Mouse (Mus musculus) bone marrow macrophage, adult 2 months (primary cell): ENCODE measurements around the gene Dcbld2. TPM values are rescaled to one million over a fixed set of nuclear protein-coding genes. Genes with fewer than 3 reads are reported as not detected.

Experiments used
- H3K27ac ChIP-seq: 2 replicates; pipeline ENCODE4 v1.5.1; 2012; ENCODE audit warnings: low read depth, low read length; ENCODE audit not compliant: insufficient read depth
- H3K4me1 ChIP-seq: 2 replicates; pipeline ENCODE4 v1.6.1; 2012; ENCODE audit warnings: low read length; ENCODE audit not compliant: control insufficient read depth, insufficient read depth
- H3K4me3 ChIP-seq: 2 replicates; pipeline ENCODE4 v1.5.1; 2012; ENCODE audit warnings: mild to moderate bottlenecking, low read length, moderate library complexity; ENCODE audit not compliant: insufficient read depth
- CTCF ChIP-seq: IDR thresholded peaks from 2 replicates; pipeline ENCODE4 v1.5.1; 2012; ENCODE audit warnings: low read depth, mild to moderate bottlenecking, low read length, moderate library complexity
- POLR2A ChIP-seq: IDR thresholded peaks from 2 replicates; pipeline ENCODE4 v1.6.1; 2012; ENCODE audit warnings: mild to moderate bottlenecking, low read depth, low read length, borderline replicate concordance
- polyA plus RNA-seq: library from polyadenylated mRNA; stranded (reverse); fragments of >200 nt; gene quantifications from 2 replicates; pipeline ENCODE4 v1.2.4, GENCODE M21; 2012; ENCODE audit not compliant: missing spikeins, insufficient read depth, insufficient read length

Gene Dcbld2
- polyA plus RNA-seq, 1 experiment, result 3.5 TPM

- TF ChIP-seq POLR2A (no peak), CTCF (no peak)
- Histone ChIP-seq H3K27ac (no peak overlapping the region), H3K4me3 (no peak overlapping the region), H3K4me1 (no peaks in the 10 kb centered on the region)
These were observed 53.7 kb downstream of the Dcbld2 start for GRCm38 (mm10) chr16:58461856-58462518.

DNA sequence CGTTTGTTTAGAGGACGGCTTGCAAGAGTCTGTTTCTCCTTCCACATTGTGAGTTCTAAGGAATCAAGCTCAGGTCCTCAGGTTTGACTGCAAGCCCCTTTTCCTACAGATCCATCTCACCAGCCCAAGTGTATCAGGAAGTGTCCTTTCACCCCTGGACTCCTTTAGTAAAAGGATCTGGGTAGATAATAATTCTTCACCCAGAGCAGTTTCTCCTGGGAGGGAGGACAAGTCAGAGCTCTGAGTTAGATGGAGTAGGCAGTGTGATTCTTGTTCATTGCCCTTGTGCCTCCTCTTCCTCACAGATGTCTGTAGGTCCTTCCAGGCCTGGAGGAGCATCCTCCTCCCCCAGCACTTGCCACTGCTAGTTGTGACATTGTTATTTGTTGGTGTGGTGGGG lies 54.3 kb downstream of the Dcbld2 start:
- TF ChIP-seq POLR2A, result no peak
- no peak for TF ChIP-seq CTCF
- no peak overlapping the region for H3K27ac ChIP-seq
- H3K4me3 ChIP-seq, result no peak overlapping the region
- H3K4me1 ChIP-seq, result no peaks in the 10 kb centered on the region

DNA sequence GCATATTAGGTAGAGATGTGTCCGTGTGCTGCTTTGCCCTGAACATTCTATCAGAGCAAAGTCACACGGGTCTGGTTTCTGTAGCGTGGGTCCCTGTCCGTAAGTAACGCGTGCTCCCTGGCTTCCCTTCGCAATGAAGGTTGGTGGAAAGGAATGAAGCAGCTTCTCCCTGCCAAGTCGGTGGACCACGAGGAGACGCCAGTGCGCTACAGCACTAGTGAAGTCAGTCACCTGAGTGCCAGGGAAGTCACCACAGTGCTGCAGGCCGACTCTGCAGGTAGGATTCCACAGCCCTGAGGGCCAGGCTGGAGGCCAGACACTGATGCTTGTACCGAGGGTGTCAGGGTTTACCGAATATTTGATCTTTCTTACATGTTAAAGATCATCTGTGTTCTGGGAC lies 55.8 kb downstream of the Dcbld2 start:
- Histone ChIP-seq H3K4me1 (no peaks in the 10 kb centered on the region), H3K4me3 (no peak overlapping the region), H3K27ac (no peak overlapping the region)
- TF ChIP-seq POLR2A (no peak), CTCF (no peak)

GRCm38 (mm10) chr16:58465412-58465811 lies 57.2 kb downstream of the Dcbld2 start:
- no peak for TF ChIP-seq POLR2A
- TF ChIP-seq CTCF, result no peak
- H3K27ac ChIP-seq, result no peak overlapping the region
- H3K4me1 ChIP-seq, result peaks cover 2% of the 10 kb centered on the region; the same call in 1 of the 2 replicates
- H3K4me3 ChIP-seq, result no peak overlapping the region

GRCm38 (mm10) chr16:58470061-58470460 lies 61.8 kb downstream of the Dcbld2 start:
- Histone ChIP-seq H3K27ac (no peak overlapping the region), H3K4me1 (peaks cover 12% of the 10 kb centered on the region), H3K4me3 (no peak overlapping the region)
- TF ChIP-seq CTCF, result no peak

DNA sequence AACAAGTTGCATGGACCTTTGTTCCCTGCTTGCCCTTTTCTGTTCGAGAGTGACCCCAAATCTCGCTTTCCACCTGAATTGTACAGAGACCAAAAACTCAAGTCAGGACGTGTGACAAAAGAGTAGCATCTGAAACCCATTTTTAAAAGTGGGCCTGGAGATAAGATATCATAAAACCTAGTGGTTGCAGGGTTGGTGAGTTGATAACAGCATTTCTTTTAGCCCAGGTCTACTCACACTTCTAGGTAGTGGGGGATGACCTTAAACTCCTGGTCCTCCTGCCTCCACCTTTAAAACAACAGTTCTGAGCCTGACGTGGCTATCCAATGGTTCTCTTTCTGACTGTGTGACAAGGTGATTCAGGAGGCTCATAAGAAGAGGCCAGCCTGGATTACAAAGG lies 62.6 kb downstream of the Dcbld2 start:
- TF ChIP-seq POLR2A (no peak), CTCF (no peak)
- H3K4me1 ChIP-seq, result peaks cover 17% of the 10 kb centered on the region
- H3K4me3 ChIP-seq, result no peak overlapping the region

GRCm38 (mm10) chr16:58474875-58475274 lies 66.6 kb downstream of the Dcbld2 start:
- no peak overlapping the region for H3K4me3 ChIP-seq
- H3K27ac ChIP-seq, result peak overlapping the region; percentile 48
- peaks cover 27% of the 10 kb centered on the region for H3K4me1 ChIP-seq
- TF ChIP-seq POLR2A (no peak), CTCF (no peak)

More for the DNA sequence above, 62.6 kb downstream of the Dcbld2 start:
- H3K27ac ChIP-seq, result no peak overlapping the region

DNA sequence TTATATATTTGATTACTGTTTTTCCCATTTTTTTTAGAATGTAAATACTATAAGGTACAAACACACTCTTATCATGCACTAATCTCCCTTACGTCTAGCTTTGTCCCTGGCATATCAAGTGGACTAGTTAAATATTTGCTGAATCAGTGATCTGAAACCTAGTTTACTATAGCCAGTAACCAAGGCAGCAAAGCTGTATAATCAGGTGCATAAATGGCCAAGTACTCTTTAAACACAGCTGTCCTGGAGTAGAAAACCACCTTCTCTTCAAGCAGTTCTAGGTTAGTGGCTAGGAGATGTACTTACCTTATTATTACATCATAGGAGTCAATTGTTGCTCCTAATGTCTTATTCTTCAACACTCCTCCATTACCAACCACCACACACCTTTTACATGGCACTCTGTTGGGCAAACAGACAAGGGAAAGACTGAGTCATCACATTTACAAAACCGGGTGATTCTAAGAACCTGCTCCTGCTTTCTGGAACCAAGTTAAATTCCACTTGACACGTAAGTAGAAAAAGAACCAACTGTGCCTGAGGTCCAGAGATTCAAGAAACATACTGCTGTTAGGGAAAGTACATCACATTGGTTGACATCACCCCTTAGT lies 67.4 kb downstream of the Dcbld2 start:
- TF ChIP-seq POLR2A, result no peak
- no peak for TF ChIP-seq CTCF
- Histone ChIP-seq H3K4me1 (peaks cover 34% of the 10 kb centered on the region), H3K27ac (peak overlapping the region; percentile 62), H3K4me3 (no peak overlapping the region)

DNA sequence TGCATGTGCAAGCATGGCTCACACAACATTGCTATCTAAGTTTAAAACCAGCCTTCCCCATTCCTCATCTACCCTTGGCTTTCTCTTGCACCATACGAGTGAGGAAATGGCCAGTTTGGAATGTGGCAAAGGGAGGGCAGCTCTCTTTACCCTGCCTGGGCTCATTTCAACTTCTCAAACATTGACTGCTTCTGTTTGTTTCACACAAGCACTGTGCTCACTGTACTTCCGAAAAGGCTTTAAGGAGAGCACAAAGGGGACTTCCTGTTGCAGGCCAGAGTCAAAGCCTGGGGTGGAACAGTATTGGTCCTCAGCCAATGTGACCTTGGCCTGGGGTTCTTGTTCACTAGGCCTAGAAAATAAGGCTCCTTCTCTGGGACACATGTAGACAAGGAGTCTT lies 68.1 kb downstream of the Dcbld2 start:
- Histone ChIP-seq H3K4me3 (no peak overlapping the region), H3K27ac (peak overlapping the region; percentile 62), H3K4me1 (peaks cover 39% of the 10 kb centered on the region)
- TF ChIP-seq POLR2A (no peak), CTCF (no peak)

- H3K4me1 ChIP-seq, result peaks cover 46% of the 10 kb centered on the region
These were observed 71.7 kb downstream of the Dcbld2 start for GRCm38 (mm10) chr16:58479898-58480448.

More at GRCm38 (mm10) chr16:58479898-58480448, 71.7 kb downstream of the Dcbld2 start:
- TF ChIP-seq CTCF (no peak), POLR2A (no peak)
- no peak overlapping the region for H3K27ac ChIP-seq
- no peak overlapping the region for H3K4me3 ChIP-seq
